Mouse (Mus musculus): ENCODE results near the gene Smpd1. TPM values are rescaled to one million over a fixed set of nuclear protein-coding genes. Genes with fewer than 3 reads are reported as not detected.

Gene Smpd1
- total RNA-seq, 4 experiments from 2014 or later: 168 to 182 (median 178) TPM

Other genes with a start within 250 kb of the Smpd1 start
- not detected for gene Olfr689, start 243.2 kb upstream of the Smpd1 start, total RNA-seq (2022)
- gene Olfr690, start 220.3 kb upstream of the Smpd1 start, total RNA-seq (2022): under 1 TPM in 1 of 4 experiments, not detected in 3; 0.12 TPM
- gene Olfr691, start 212.1 kb upstream of the Smpd1 start, total RNA-seq (2022): not detected
- not detected for gene Olfr692, start 186.1 kb upstream of the Smpd1 start, total RNA-seq (2022)
- not detected for gene Gm5901, start 179.3 kb upstream of the Smpd1 start, total RNA-seq (2022)
- gene Fam160a2, start 154.3 kb upstream of the Smpd1 start, total RNA-seq (2022): 10 to 100 TPM; 16.5 to 20.9 (median 18.3) TPM
- not detected for gene Cnga4, start 149.8 kb upstream of the Smpd1 start, total RNA-seq (2022)
- gene Cckbr, start 128.6 kb upstream of the Smpd1 start, total RNA-seq (2022): not detected
- 10 to 100 TPM; 15.1 to 19.7 (median 17.4) TPM for gene Cavin3, start 72.1 kb upstream of the Smpd1 start, total RNA-seq (2022)
- gene Apbb1, start 27.3 kb downstream of the Smpd1 start, total RNA-seq (2022): 100 to 1,000 TPM; 118 to 143 (median 136) TPM
- under 1 TPM in 1 of 4 experiments, not detected in 3; 0.28 TPM for gene Hpx, start 45.8 kb downstream of the Smpd1 start, total RNA-seq (2022)
- gene Trim3, start 79.2 kb downstream of the Smpd1 start, total RNA-seq (2022): 10 to 100 TPM; 21.2 to 26.8 (median 23.5) TPM
- 10 to 100 TPM; 75.1 to 86.0 (median 79.7) TPM for gene Timm10b, start 85.7 kb downstream of the Smpd1 start, total RNA-seq (2022)
- gene Arfip2, start 86.1 kb downstream of the Smpd1 start, total RNA-seq (2022): 10 to 100 TPM; 11.5 to 14.1 (median 13.0) TPM
- gene Gm45799, start 86.2 kb downstream of the Smpd1 start, total RNA-seq (2022): 1 to 10 TPM; 1.1 to 6.9 (median 1.8) TPM
- under 1 TPM; 0.20 to 0.73 (median 0.61) TPM for gene Dnhd1, start 96.5 kb downstream of the Smpd1 start, total RNA-seq (2022)
- 10 to 100 TPM; 74.6 to 86.7 (median 79.5) TPM for gene Ilk, start 182.2 kb downstream of the Smpd1 start, total RNA-seq (2022)
- gene Rrp8, start 183.0 kb downstream of the Smpd1 start, total RNA-seq (2022): 10 to 100 TPM in 3 of 4 experiments, 1 to 10 TPM in 1; 8.8 to 10.4 (median 10.2) TPM
- 100 to 1,000 TPM; 102 to 119 (median 112) TPM for gene Taf10, start 190.0 kb downstream of the Smpd1 start, total RNA-seq (2022)
- 10 to 100 TPM; 39.0 to 57.8 (median 45.5) TPM for gene Tpp1, start 197.9 kb downstream of the Smpd1 start, total RNA-seq (2022)
- gene Dchs1, start 233.3 kb downstream of the Smpd1 start, total RNA-seq (2022): 1 to 10 TPM; 4.3 to 8.7 (median 7.3) TPM

Data from heart, adult 8-10 months (tissue).